In genomic region chr5:67532756-67533255, GRCm38 (mm10) we compare ENCODE assay signal across 8 mouse cellular contexts.
DNase-seq lines count a peak whose midpoint lies in the region; ATAC-seq and TF ChIP-seq lines count a peak whose summit lies in the region.

No protein-coding gene starts in this region.

- H3K36me3 ChIP-seq in embryonic facial prominence, embryonic 14.5 days (ENCODE audit: control insufficient read depth, insufficient read depth, low read length): no peaks in the 10 kb centered on the region
- H3K36me3 ChIP-seq in heart, embryonic 14.5 days (ENCODE audit: control insufficient read depth, insufficient read depth, low read length): no peaks in the 10 kb centered on the region
- no peaks in the 10 kb centered on the region for H3K36me3 ChIP-seq in kidney, postnatal 0 days (ENCODE audit: insufficient read depth, low read length)
- no peaks in the 10 kb centered on the region for H3K36me3 ChIP-seq in stomach, postnatal 0 days (ENCODE audit: control insufficient read depth, insufficient read depth, low read length)

- peak; percentile 73 for ATAC-seq in embryonic facial prominence, embryonic 14.5 days (ENCODE audit: low read depth)
- 0 out of 2 replicates have a peak, but pooled peaks have one; percentile 5 for ATAC-seq in heart, embryonic 14.5 days (ENCODE audit: insufficient number of reproducible peaks, insufficient read depth, low FRiP score, low read depth)
- ATAC-seq in kidney, postnatal 0 days (replicated peaks; ENCODE audit: low FRiP score, low read depth): no peak; the same call in 1 of the 2 replicates
- ATAC-seq in stomach, postnatal 0 days (ENCODE audit: low FRiP score, low TSS enrichment): peak; percentile 28; the same call in 1 of the 2 replicates

- peak; percentile 10 to 13 for DNase-seq in left cerebral cortex, postnatal 25 days (ENCODE audit: low spot score in 2 of 2)
- no peak for DNase-seq in left cerebral cortex, adult 11 months (ENCODE audit: low spot score)
- DNase-seq in embryonic facial prominence, embryonic 14.5 days (ENCODE audit: low spot score): peak; percentile 76
- peak; percentile 75 for DNase-seq in kidney, postnatal 0 days (ENCODE audit: low spot score)
- DNase-seq in lung, postnatal 14 days: peak; percentile 3
- DNase-seq in stomach, postnatal 0 days (ENCODE audit: low spot score): no peak
- no peak for DNase-seq in frontal cortex, postnatal 14 days (ENCODE audit: low spot score in 2 of 2)

- no peak for TF ChIP-seq EP300 in stomach, postnatal 0 days (optimal IDR thresholded peaks at IDR 0.05)

- TF ChIP-seq CTCF in kidney, postnatal 0 days (IDR thresholded peaks at IDR 0.05; ENCODE audit: low read depth): no peak
- TF ChIP-seq CTCF in stomach, postnatal 0 days (IDR thresholded peaks at IDR 0.05; ENCODE audit: low read depth): no peak

- no peak overlapping the region for H3K27ac ChIP-seq in embryonic facial prominence, embryonic 14.5 days (replicated peaks; ENCODE audit: low read depth, low read length)
- H3K27ac ChIP-seq in heart, embryonic 14.5 days (replicated peaks in 1 of 2; ENCODE audit: control insufficient read depth in 1 of 2, insufficient read depth in 1 of 2, low read depth in 2 of 2, low read length in 2 of 2): no peak overlapping the region
- 0 out of 2 replicates have a peak overlapping the region, but pooled peaks have one; percentile 1 for H3K27ac ChIP-seq in kidney, postnatal 0 days
- no peak overlapping the region for H3K27ac ChIP-seq in stomach, postnatal 0 days (replicated peaks)

- 0 out of 2 replicates have a peak, but pooled peaks cover 3% of the 10 kb centered on the region for H3K27me3 ChIP-seq in embryonic facial prominence, embryonic 14.5 days (replicated peaks; ENCODE audit: control insufficient read depth, insufficient read depth, low read length)
- no peaks in the 10 kb centered on the region for H3K27me3 ChIP-seq in heart, embryonic 14.5 days (ENCODE audit: control insufficient read depth, insufficient read depth, low read length)
- H3K27me3 ChIP-seq in kidney, postnatal 0 days (ENCODE audit: insufficient read depth, low read length): no peaks in the 10 kb centered on the region
- no peaks in the 10 kb centered on the region for H3K27me3 ChIP-seq in stomach, postnatal 0 days (ENCODE audit: control insufficient read depth, insufficient read depth, low read length)

- H3K9me3 ChIP-seq in embryonic facial prominence, embryonic 14.5 days (ENCODE audit: control insufficient read depth, low read length): no peaks in the 10 kb centered on the region
- no peaks in the 10 kb centered on the region for H3K9me3 ChIP-seq in heart, embryonic 14.5 days (ENCODE audit: control insufficient read depth, low read length)
- no peaks in the 10 kb centered on the region for H3K9me3 ChIP-seq in kidney, postnatal 0 days (replicated peaks; ENCODE audit: low read length)
- no peaks in the 10 kb centered on the region for H3K9me3 ChIP-seq in stomach, postnatal 0 days (ENCODE audit: control insufficient read depth, low read length)

- WGBS in embryonic facial prominence, embryonic 14.5 days: 18% methylated on average over 15 of the region's 15 CpGs
- WGBS in heart, embryonic 14.5 days: 28% methylated on average over 15 of the region's 15 CpGs
- WGBS in kidney, postnatal 0 days: 23% methylated on average over 15 of the region's 15 CpGs
- WGBS in stomach, postnatal 0 days: 40% methylated on average over 15 of the region's 15 CpGs

- H3K4me3 ChIP-seq in embryonic facial prominence, embryonic 14.5 days (ENCODE audit: low read depth, low read length): peak overlapping the region; percentile 18
- peak overlapping the region; percentile 20 to 30 for H3K4me3 ChIP-seq in heart, embryonic 14.5 days (ENCODE audit: control insufficient read depth in 1 of 2, insufficient read depth in 1 of 2, low read depth in 1 of 2, low read length in 2 of 2)
- H3K4me3 ChIP-seq in kidney, postnatal 0 days (replicated peaks; ENCODE audit: low read depth, low read length): no peak overlapping the region
- H3K4me3 ChIP-seq in stomach, postnatal 0 days (ENCODE audit: low read depth, low read length): 0 out of 2 replicates have a peak overlapping the region, but pooled peaks have one; percentile 6

- intact Hi-C loops in left cerebral cortex, postnatal 25 days (cut with DNase I): loop anchor here (1.0 to 10.0 kb wide), 5 partner anchors 74 to 838 kb away; partner anchors contain the start of gene Shisa3

- no peaks in the 10 kb centered on the region for H3K4me1 ChIP-seq in embryonic facial prominence, embryonic 14.5 days (ENCODE audit: control insufficient read depth, insufficient read depth, low read length)
- peaks cover 2 to 4% of the 10 kb centered on the region in 2 experiments; a peak in 2 of 4 replicates for H3K4me1 ChIP-seq in heart, embryonic 14.5 days (ENCODE audit: control insufficient read depth in 2 of 2, insufficient read depth in 2 of 2, low read length in 2 of 2)
- no peaks in the 10 kb centered on the region for H3K4me1 ChIP-seq in kidney, postnatal 0 days (replicated peaks; ENCODE audit: insufficient read depth, low read length)
- no peaks in the 10 kb centered on the region for H3K4me1 ChIP-seq in stomach, postnatal 0 days (replicated peaks; ENCODE audit: control insufficient read depth, insufficient read depth)

- peak overlapping the region; percentile 43 for H3K4me2 ChIP-seq in embryonic facial prominence, embryonic 14.5 days (ENCODE audit: low read depth, low read length)
- H3K4me2 ChIP-seq in heart, embryonic 14.5 days (ENCODE audit: low read length): peak overlapping the region; percentile 63
- H3K4me2 ChIP-seq in kidney, postnatal 0 days (ENCODE audit: low read length): peak overlapping the region; percentile 49
- peak overlapping the region; percentile 38 for H3K4me2 ChIP-seq in stomach, postnatal 0 days (replicated peaks; ENCODE audit: low read depth)

- H3K9ac ChIP-seq in embryonic facial prominence, embryonic 14.5 days (ENCODE audit: low read depth, low read length): no peak overlapping the region
- peak overlapping the region; percentile 45 for H3K9ac ChIP-seq in heart, embryonic 14.5 days (ENCODE audit: low read length)
- no peak overlapping the region for H3K9ac ChIP-seq in kidney, postnatal 0 days (ENCODE audit: low read depth, low read length)
- H3K9ac ChIP-seq in stomach, postnatal 0 days (ENCODE audit: low read length): no peak overlapping the region

Comparison
In these comparisons a context has a peak if more than half of its experiments do, and no peak if none do; other contexts are left out.
1. DNase-seq: peak in left cerebral cortex, postnatal 25 days (2 of 2), embryonic facial prominence, embryonic 14.5 days (single experiment), kidney, postnatal 0 days (single experiment) and lung, postnatal 14 days (single experiment); none in left cerebral cortex, adult 11 months (single experiment), stomach, postnatal 0 days (single experiment) and frontal cortex, postnatal 14 days (0 of 2).
2. Peak in every context shown above with its lines, with median percentiles within 50 percentile points of each other: H3K4me2 ChIP-seq.